Mouse (Mus musculus) lung, embryonic 14.5 days (tissue): ENCODE measurements around the gene Olfr202. TPM values are rescaled to one million over a fixed set of nuclear protein-coding genes. Genes with fewer than 3 reads are reported as not detected.
"Not testable (repeated sequence)": the region's sequence is repeated elsewhere in the genome, so short reads cannot be mapped to it uniquely, and the experiment has no call there.

ENCODE experiments used
- ATAC-seq: fragments of 200-750 bp; cut with Nextera tagmentation; 2 replicates; pipeline ENCODE4 v1.8.0; 2017; ENCODE audit warnings: mild to moderate bottlenecking, moderate TSS enrichment, moderate library complexity; ENCODE audit not compliant: insufficient read depth
- DNase-seq: peaks from one replicate; pipeline ENCODE4 v3.0.0-alpha.2; 2015
- H3K27ac ChIP-seq: fragments of 300-500 bp; sonication (generic); 2 replicates; pipeline ENCODE4 v1.5.1; 2014; ENCODE audit warnings: low read depth, mild to moderate bottlenecking, moderate library complexity
- H3K27me3 ChIP-seq: fragments of 300-500 bp; sonication (generic); 2 replicates; pipeline ENCODE4 v1.6.1; 2014; ENCODE audit warnings: low read length, control low read depth; ENCODE audit not compliant: insufficient read depth
- H3K36me3 ChIP-seq: fragments of 300-500 bp; sonication (generic); 2 replicates; pipeline ENCODE4 v1.6.1; 2014; ENCODE audit warnings: control low read depth; ENCODE audit not compliant: insufficient read depth
- H3K4me1 ChIP-seq: fragments of 300-500 bp; sonication (generic); 2 replicates; pipeline ENCODE4 v1.6.1; 2014; ENCODE audit warnings: antibody characterized with exemption, control low read depth; ENCODE audit not compliant: insufficient read depth
- H3K4me2 ChIP-seq: fragments of 300-500 bp; sonication (generic); 2 replicates; pipeline ENCODE4 v1.6.1; 2014; ENCODE audit warnings: mild to moderate bottlenecking
- H3K4me3 ChIP-seq: fragments of 300-500 bp; sonication (generic); 2 replicates; pipeline ENCODE4 v1.5.1; 2014; ENCODE audit warnings: low read depth, low read length
- H3K9ac ChIP-seq: fragments of 300-500 bp; sonication (generic); 2 replicates; pipeline ENCODE4 v1.6.1; 2014
- H3K9me3 ChIP-seq: fragments of 300-500 bp; sonication (generic); 2 replicates; pipeline ENCODE4 v1.6.1; 2016; ENCODE audit warnings: low read depth, low read length, control low read depth
- CTCF ChIP-seq: IDR thresholded peaks from 2 replicates; pipeline ENCODE4 v1.5.1; 2016; ENCODE audit warnings: antibody characterized with exemption, low read depth
- WGBS: fragments of 180-500 bp; shearing (Covaris S2); extraction: QIAGEN DNeasy Blood & Tissue Kit; methylation state at CpG from one replicate; pipeline ENCODE4 v1.1.7; 2014; 5-methylcytosine and 5-hydroxymethylcytosine counted together
- polyA plus RNA-seq: library from polyadenylated mRNA; unstranded; fragments of >200 nt; fragmentation: Nextera tagmentation; extraction: Ambion mirVana; gene quantifications from 2 replicates; pipeline ENCODE4 v1.2.1, GENCODE M21; 2014

The Olfr202 gene
- polyA plus RNA-seq: not detected in 2 replicates

DNA sequence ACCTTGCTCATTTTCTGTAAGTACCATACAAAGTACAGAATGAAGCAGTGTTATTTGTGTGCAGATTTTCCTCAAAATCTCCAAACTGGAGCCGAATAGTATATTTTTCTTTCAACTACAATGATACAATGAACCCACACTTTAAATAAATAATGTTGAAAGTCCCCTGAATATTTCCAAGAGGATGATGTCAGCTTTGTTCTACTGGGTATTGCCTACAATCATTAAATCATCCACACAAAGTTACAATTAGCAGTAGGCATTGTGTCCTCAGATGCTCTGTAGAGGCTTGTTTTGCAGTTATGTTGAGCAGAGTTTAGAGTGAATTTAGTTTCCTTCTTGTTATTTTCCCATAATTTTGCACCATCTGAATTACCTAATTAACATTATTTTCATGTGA lies at the start of gene Olfr202:
TSS of gene Olfr202 (minus strand) at position 101 of the 400 bp plus-strand sequence.
- H3K4me3 ChIP-seq: no peak within 1 kb of the TSS
- H3K4me2 ChIP-seq: no peak within 1 kb of the TSS
- H3K4me1 ChIP-seq: no peaks in the 10 kb centered on the region
- no peaks in the 10 kb centered on the region for H3K27me3 ChIP-seq
- TF ChIP-seq CTCF: no peak
- no peak within 1 kb of the TSS for H3K27ac ChIP-seq
- H3K9me3 ChIP-seq: no peaks in the 10 kb centered on the region
- DNase-seq: no peak
- ATAC-seq: no peak
- no peaks in the 10 kb centered on the region for H3K36me3 ChIP-seq
- no peak within 1 kb of the TSS for H3K9ac ChIP-seq
- WGBS: 81% methylated on average over 1 of the region's 1 CpGs

GRCm38 (mm10) chr16:59331038-59331437 lies 44.4 kb upstream of the Olfr202 start, which contains the start of gene Olfr205:
Gene Olfr205, minus strand, starts transcription at chr16:59331138.
- ATAC-seq (no peak), DNase-seq (no peak)
- Histone ChIP-seq H3K36me3 (no peaks in the 10 kb centered on the region), H3K4me1 (no peaks in the 10 kb centered on the region), H3K9ac (no peak within 1 kb of the TSS), H3K9me3 (no peaks in the 10 kb centered on the region), H3K4me2 (no peak within 1 kb of the TSS), H3K27me3 (no peaks in the 10 kb centered on the region), H3K27ac (no peak within 1 kb of the TSS), H3K4me3 (no peak within 1 kb of the TSS)
- TF ChIP-seq CTCF: no peak

DNA sequence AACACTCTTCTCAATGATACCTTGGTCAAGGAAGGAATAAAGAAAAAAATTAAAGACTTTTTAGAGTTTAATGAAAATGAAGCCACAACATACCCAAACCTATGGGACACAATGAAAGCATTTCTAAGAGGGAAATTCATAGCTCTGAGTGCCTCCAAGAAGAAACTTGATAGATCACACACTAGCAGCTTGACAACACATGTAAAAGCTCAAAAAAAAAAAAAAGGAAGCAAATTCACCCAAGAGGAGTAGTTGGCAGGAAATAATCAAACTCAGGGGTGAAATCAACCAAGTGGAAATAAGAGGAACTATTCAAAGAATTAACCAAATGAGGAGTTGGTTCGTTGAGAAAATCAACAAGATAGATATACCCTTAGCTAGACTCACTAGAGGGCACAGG lies 36.7 kb upstream of the Olfr202 start:
- not testable (repeated sequence) for H3K4me2 ChIP-seq, H3K4me3 ChIP-seq, H3K36me3 ChIP-seq, H3K27ac ChIP-seq, ATAC-seq, H3K27me3 ChIP-seq, H3K9ac ChIP-seq, H3K4me1 ChIP-seq, DNase-seq, H3K9me3 ChIP-seq
- WGBS: 49% methylated on average over 1 of the region's 1 CpGs

GRCm38 (mm10) chr16:59318148-59318547 lies 31.6 kb upstream of the Olfr202 start, which contains the start of gene Olfr204:
Gene Olfr204, minus strand, starts transcription at chr16:59318248.
- TF ChIP-seq CTCF: no peak
- ATAC-seq (no peak), DNase-seq (no peak)

DNA sequence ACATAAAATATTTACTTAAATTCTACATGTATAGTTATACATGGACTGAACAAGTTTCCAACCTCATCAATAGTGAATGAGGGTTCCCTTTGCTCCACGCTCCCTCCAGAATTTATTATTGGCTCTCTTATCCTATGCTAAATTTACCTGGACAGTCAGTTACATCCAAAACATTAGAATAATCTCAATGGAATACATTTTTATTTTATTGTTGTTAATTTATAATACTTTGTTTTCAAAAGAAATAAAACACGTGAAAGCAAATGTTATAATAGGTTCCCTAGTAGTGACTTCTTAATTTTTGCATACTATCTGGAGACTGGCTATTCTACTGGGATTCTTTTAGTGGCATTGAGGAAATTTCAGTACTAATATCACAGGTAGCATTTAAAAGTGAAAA lies 12.0 kb upstream of the Olfr202 start, which contains the start of gene Olfr203:
TSS of gene Olfr203 (plus strand) at position 301 of the 400 bp plus-strand sequence.
- Histone ChIP-seq H3K4me3 (no peak within 1 kb of the TSS), H3K9me3 (no peaks in the 10 kb centered on the region), H3K9ac (no peak within 1 kb of the TSS), H3K36me3 (no peaks in the 10 kb centered on the region), H3K4me2 (no peak within 1 kb of the TSS), H3K27me3 (no peaks in the 10 kb centered on the region), H3K27ac (no peak within 1 kb of the TSS), H3K4me1 (no peaks in the 10 kb centered on the region)
- 84% methylated on average over 2 of the region's 2 CpGs for whole genome bisulfite sequencing
- DNase-seq (no peak), ATAC-seq (no peak)
- no peak for TF ChIP-seq CTCF

More at GRCm38 (mm10) chr16:59318148-59318547, 31.6 kb upstream of the Olfr202 start, which contains the start of gene Olfr204:
- Histone ChIP-seq H3K4me2 (no peak within 1 kb of the TSS), H3K4me3 (no peak within 1 kb of the TSS), H3K4me1 (no peaks in the 10 kb centered on the region), H3K36me3 (no peaks in the 10 kb centered on the region), H3K9ac (no peak within 1 kb of the TSS), H3K27me3 (no peaks in the 10 kb centered on the region), H3K9me3 (no peaks in the 10 kb centered on the region), H3K27ac (no peak within 1 kb of the TSS)

DNA sequence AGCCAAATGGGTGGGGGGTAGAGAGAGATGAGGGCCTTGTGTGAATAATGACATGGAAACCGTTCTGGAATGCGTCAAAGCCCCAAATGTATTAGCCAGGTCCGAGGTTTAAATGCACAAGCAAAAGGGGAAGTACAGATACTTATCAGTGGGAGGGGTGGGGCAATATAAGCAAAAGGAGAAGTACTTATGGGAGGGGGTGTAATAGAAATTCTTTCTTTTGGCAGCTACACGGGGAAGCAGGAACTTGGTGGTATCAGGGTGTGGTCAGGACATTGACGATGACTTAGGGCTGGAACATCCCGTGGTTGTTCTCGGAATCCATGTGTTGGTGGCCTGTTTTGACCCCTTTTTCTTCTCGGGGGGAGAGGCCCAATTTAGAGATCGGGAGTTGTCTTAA lies 983 bp upstream of the Olfr202 start:
- H3K36me3 ChIP-seq, H3K27ac ChIP-seq, H3K4me2 ChIP-seq, H3K9ac ChIP-seq, H3K27me3 ChIP-seq, H3K4me3 ChIP-seq, H3K9me3 ChIP-seq, H3K4me1 ChIP-seq, ATAC-seq, DNase-seq: not testable (repeated sequence)
- WGBS: 77% methylated on average over 9 of the region's 9 CpGs

GRCm38 (mm10) chr16:59283476-59283875 lies 3.1 kb downstream of the Olfr202 start:
- no peaks in the 10 kb centered on the region for H3K27me3 ChIP-seq
- DNase-seq (no peak), ATAC-seq (no peak)
- WGBS: 50% methylated on average over 1 of the region's 1 CpGs
- no peak for TF ChIP-seq CTCF
- no peak overlapping the region for H3K27ac ChIP-seq
- no peak overlapping the region for H3K4me2 ChIP-seq
- H3K36me3 ChIP-seq: no peaks in the 10 kb centered on the region
- H3K9ac ChIP-seq: no peak overlapping the region
- H3K9me3 ChIP-seq: no peaks in the 10 kb centered on the region
- no peak overlapping the region for H3K4me3 ChIP-seq
- no peaks in the 10 kb centered on the region for H3K4me1 ChIP-seq

- WGBS: 42% methylated on average over 3 of the region's 3 CpGs
- no peak for ATAC-seq
- DNase-seq: no peak
- Histone ChIP-seq H3K27me3 (no peaks in the 10 kb centered on the region), H3K9me3 (no peaks in the 10 kb centered on the region), H3K9ac (no peak overlapping the region), H3K36me3 (no peaks in the 10 kb centered on the region), H3K27ac (no peak overlapping the region), H3K4me3 (no peak overlapping the region), H3K4me2 (no peak overlapping the region), H3K4me1 (no peaks in the 10 kb centered on the region)
- no peak for TF ChIP-seq CTCF
These were observed 6.1 kb downstream of the Olfr202 start for GRCm38 (mm10) chr16:59280542-59280941.

DNA sequence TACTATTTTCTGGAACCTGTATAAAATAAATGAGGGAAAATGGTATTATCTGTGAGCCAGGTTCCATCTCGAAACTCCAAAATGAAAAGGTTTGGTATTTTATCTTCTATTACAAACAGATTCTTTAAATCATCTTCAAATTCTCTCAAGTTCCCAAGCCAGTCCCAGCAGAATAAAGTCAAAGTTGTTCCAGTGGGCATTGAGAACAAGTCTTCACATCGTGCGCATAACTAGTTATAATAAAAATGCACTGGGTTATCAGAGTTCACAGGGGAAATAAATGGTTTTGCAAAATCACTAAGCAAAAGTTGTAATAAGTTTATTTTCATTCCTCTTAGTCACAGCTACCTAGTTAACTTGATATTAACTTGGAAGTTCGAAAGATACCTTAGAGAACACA lies 14.1 kb downstream of the Olfr202 start, which contains the start of gene Olfr201:
TSS of gene Olfr201 (minus strand) at position 101 of the 400 bp plus-strand sequence.
- not testable (repeated sequence) for H3K27me3 ChIP-seq, H3K9ac ChIP-seq, H3K4me3 ChIP-seq, H3K9me3 ChIP-seq, H3K36me3 ChIP-seq, ATAC-seq, H3K4me2 ChIP-seq, DNase-seq, H3K4me1 ChIP-seq, H3K27ac ChIP-seq
- WGBS: 84% methylated on average over 4 of the region's 4 CpGs

- 63% methylated on average over 4 of the region's 4 CpGs for WGBS
- H3K36me3 ChIP-seq, H3K4me2 ChIP-seq, ATAC-seq, H3K27me3 ChIP-seq, H3K4me3 ChIP-seq, H3K9ac ChIP-seq, H3K9me3 ChIP-seq, H3K4me1 ChIP-seq, H3K27ac ChIP-seq, DNase-seq: not testable (repeated sequence)
These were observed 17.5 kb downstream of the Olfr202 start for GRCm38 (mm10) chr16:59269097-59269496.
